Mouse (Mus musculus): ENCODE data around the gene Dlgap3. TPM values are rescaled to one million over a fixed set of nuclear protein-coding genes. Genes with fewer than 3 reads are reported as not detected.
A peak's percentile ranks its signal among the peaks of the same experiment; 100 is the strongest.

Dlgap3 gene
- polyA plus RNA-seq (2016; fragmentation: Nextera tagmentation; extraction: Ambion mirVana) = 5.7 and 5.8 TPM in 2 replicates

DNA sequence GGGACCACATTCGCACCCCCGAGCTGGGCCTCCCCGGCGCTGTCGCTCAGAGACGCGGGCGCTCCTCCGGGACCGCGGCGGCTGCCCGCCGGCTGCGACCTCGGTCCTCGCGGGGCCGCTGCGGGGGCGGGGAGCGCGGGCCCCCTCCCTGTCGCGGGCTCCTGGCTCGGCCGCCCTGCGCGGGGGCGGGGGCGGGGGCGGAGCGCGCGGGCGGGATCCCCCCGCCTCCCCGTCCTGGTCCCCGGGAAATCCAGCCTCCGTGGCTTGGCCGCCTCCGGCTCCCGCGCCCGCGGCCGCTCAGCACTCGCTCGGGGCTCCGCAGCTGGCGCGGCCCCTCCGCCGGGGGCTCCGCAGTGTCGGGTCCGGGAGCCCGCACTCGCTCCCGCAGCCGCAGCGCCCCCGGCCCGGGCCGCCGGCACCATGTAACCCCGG, at the start of gene Dlgap3:
TSS of gene Dlgap3 (plus strand) at position 291 of the 432 bp plus-strand sequence.
- Histone ChIP-seq H3K27me3 (peaks cover 71% of the 10 kb centered on the region), H3K4me1 (peaks cover 46% of the 10 kb centered on the region), H3K9ac (peak within 1 kb of the TSS; percentile 81), H3K4me2 (peak within 1 kb of the TSS; percentile 98), H3K9me3 (no peaks in the 10 kb centered on the region), H3K4me3 (replicated peaks) (peak within 1 kb of the TSS; percentile 75), H3K36me3 (replicated peaks) (no peaks in the 10 kb centered on the region), H3K27ac (peak within 1 kb of the TSS; percentile 59)
- ATAC-seq (ENCODE audit: low FRiP score) = peak; percentile 72
- under 1% methylated on average over 50 of the region's 67 CpGs for WGBS

DNA sequence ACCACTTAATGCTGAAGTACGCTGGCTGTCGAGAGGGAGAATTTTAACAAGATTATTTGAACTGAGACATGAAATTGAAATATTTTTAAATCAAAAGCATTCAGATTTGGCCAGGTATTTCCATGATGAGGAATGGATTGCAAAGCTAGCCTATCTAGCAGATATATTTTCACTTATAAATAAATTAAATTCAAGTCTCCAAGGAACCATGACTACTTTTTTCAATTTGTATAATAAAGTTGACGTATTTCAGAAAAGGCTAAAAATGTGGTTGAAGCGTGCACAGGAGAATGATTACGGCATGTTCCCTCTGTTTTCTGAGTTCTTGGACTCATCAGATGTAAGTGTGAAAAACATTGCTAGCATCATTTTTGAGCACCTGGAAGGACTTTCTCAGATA, 45.6 kb upstream of the Dlgap3 start, which contains the start of gene Tmem35b:
TSS of gene Tmem35b (plus strand) at position 301 of the 400 bp plus-strand sequence.
- 0 out of 2 replicates have a peak, but pooled peaks cover 4% of the 10 kb centered on the region for H3K36me3 ChIP-seq (replicated peaks)
- ATAC-seq (ENCODE audit: low FRiP score) = no peak
- no peaks in the 10 kb centered on the region for H3K27me3 ChIP-seq
- no peak within 1 kb of the TSS for H3K9ac ChIP-seq
- no peaks in the 10 kb centered on the region for H3K9me3 ChIP-seq
- no peak within 1 kb of the TSS for H3K27ac ChIP-seq
- H3K4me3 ChIP-seq (replicated peaks) = no peak within 1 kb of the TSS
- H3K4me2 ChIP-seq = no peak within 1 kb of the TSS
- WGBS = 98% methylated on average over 5 of the region's 5 CpGs
- H3K4me1 ChIP-seq = peaks cover 19% of the 10 kb centered on the region

DNA sequence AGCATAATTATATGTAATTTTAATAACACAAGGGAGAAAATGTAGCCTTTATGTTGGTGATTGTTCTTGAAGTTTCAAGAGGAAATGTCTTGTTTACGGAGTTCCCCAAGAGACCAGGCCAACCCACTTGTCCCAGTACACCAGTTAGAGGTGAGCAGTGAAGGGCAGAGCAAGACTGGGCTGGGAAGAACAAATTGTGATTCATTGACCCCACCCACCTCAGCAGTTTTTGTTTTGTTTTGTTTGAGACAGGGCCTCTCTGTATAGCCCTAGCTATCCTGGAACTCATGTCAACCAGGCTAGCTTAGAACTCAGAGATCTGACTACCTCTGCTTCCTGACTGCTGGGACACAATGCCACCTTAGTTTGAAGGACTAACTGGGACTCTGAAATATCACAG, 44.7 kb upstream of the Dlgap3 start:
- H3K4me2 ChIP-seq = no peak overlapping the region

DNA sequence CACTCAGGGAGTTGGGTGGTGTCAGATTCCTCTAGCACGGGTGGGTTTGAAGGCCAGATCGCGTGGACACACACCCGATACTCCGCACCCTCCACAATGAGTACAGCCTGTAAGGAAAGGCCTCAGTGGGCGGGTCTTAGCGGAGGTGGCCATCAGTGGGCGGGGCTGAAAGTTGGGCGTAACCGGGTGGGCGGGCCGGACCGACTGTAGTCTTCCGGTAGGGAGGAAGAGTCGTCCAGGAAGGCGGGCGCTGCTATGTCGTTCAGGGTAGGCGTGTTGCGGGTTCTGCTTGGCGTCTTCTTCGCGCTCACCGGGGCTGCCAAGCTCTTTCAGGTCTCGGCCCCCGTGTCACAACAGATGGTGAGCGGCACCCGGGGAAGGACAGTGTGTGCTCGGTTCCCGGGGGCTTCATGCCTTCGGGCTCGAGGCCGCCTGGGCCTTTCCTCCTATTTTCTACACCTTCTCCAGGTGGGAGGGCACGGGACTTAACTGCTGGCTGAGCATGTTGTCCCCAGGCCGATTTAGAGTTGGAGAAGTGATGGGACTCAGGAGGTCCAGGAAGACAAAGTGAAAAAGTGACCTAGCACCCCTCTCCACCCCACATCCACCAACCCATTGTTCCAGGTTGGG, 43.1 kb upstream of the Dlgap3 start:
- no peak overlapping the region for H3K27ac ChIP-seq

More for the DNA sequence above, 44.7 kb upstream of the Dlgap3 start:
- H3K4me1 ChIP-seq = peaks cover 19% of the 10 kb centered on the region
- no peaks in the 10 kb centered on the region for H3K27me3 ChIP-seq
- H3K36me3 ChIP-seq (replicated peaks) = peaks cover 10% of the 10 kb centered on the region
- H3K9me3 ChIP-seq = no peaks in the 10 kb centered on the region
- 84% methylated on average over 1 of the region's 1 CpGs for WGBS
- H3K9ac ChIP-seq = no peak overlapping the region
- no peak for ATAC-seq (ENCODE audit: low FRiP score)
- H3K4me3 ChIP-seq (replicated peaks) = no peak overlapping the region
- H3K27ac ChIP-seq = no peak overlapping the region

DNA sequence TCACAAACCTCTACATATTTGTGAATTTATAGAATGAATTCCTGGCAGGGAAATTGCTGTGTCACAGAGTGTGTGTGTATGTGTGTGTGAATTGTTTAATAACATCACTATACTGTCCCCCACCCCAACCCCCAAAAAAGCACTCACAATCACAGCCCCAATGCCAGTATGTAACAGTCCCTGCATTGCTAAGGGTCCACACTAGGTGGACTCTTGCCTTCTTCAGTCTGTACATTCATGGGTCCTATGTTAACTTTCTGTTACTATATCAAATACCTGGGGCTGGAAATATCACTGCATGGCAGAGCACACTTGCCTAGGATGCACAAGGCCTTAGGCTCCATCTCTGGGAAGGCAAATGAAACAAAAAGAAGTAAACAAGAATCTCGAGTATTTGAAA, 34.3 kb upstream of the Dlgap3 start:
- H3K36me3 ChIP-seq (replicated peaks) = no peaks in the 10 kb centered on the region
- H3K27ac ChIP-seq = no peak overlapping the region
- ATAC-seq (ENCODE audit: low FRiP score) = no peak
- no peaks in the 10 kb centered on the region for H3K27me3 ChIP-seq
- no peak overlapping the region for H3K9ac ChIP-seq
- H3K4me3 ChIP-seq (replicated peaks) = no peak overlapping the region
- WGBS = 49% methylated on average over 1 of the region's 1 CpGs
- no peak overlapping the region for H3K4me2 ChIP-seq
- peaks cover 8% of the 10 kb centered on the region; the same call in 1 of the 2 replicates for H3K4me1 ChIP-seq
- no peaks in the 10 kb centered on the region for H3K9me3 ChIP-seq

More for the DNA sequence above, 43.1 kb upstream of the Dlgap3 start:
- Histone ChIP-seq H3K4me2 (peak overlapping the region; percentile 81), H3K36me3 (replicated peaks) (peaks cover 10% of the 10 kb centered on the region), H3K27me3 (no peaks in the 10 kb centered on the region), H3K4me1 (peaks cover 19% of the 10 kb centered on the region), H3K9ac (peak overlapping the region; percentile 72), H3K4me3 (replicated peaks) (peak overlapping the region; percentile 64), H3K9me3 (no peaks in the 10 kb centered on the region)
- WGBS = 2% methylated on average over 35 of the region's 35 CpGs
- peak; percentile 95 for ATAC-seq (ENCODE audit: low FRiP score)

DNA sequence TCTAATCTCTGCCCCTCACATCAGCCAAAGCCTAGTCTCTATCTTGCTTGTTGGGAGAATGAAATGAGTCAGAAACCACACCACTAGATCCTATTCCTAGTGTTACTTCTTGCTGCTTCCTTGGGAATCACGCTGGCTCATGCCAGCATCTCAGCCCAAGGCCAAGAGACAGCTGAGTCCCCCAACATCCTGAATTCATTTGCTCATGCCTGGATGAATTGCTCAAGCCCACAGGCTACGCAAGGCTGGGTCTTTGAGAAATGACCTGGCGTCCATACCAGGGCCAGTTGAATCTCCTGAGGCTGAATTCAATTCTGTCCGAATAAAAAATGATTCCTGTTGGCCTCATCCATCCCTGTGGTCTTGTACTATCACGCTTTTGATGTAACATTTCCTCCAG, 31.4 kb upstream of the Dlgap3 start:
- peaks cover 8% of the 10 kb centered on the region; the same call in 1 of the 2 replicates for H3K4me1 ChIP-seq
- H3K27me3 ChIP-seq = no peaks in the 10 kb centered on the region
- no peaks in the 10 kb centered on the region for H3K9me3 ChIP-seq
- no peaks in the 10 kb centered on the region for H3K36me3 ChIP-seq (replicated peaks)
- H3K9ac ChIP-seq = no peak overlapping the region
- no peak overlapping the region for H3K4me3 ChIP-seq (replicated peaks)
- H3K27ac ChIP-seq = no peak overlapping the region
- H3K4me2 ChIP-seq = no peak overlapping the region
- WGBS = 86% methylated on average over 5 of the region's 5 CpGs
- ATAC-seq (ENCODE audit: low FRiP score) = no peak

DNA sequence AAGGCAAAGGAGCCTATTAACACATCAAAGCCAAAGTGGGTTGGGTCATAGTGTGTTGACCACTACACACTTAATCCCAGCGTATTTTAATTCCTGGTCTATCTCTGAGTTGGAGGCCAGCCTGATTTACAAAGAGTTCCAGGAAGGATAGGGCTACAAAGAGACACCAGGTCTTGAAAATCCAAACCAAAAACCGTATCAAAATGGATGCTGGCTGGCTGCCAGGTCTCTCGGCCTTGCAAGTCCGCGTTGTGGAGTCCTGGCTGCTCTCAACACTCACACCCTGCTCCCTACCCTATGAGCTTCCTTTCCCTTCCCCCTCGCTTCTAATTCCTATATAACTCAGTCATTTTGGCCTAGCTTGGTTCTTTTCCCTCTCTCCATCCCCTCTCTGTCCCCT, 30.5 kb upstream of the Dlgap3 start:
- no peak overlapping the region for H3K27ac ChIP-seq
- H3K4me2 ChIP-seq = no peak overlapping the region
- no peaks in the 10 kb centered on the region for H3K9me3 ChIP-seq
- WGBS = 39% methylated on average over 6 of the region's 6 CpGs
- no peak overlapping the region for H3K4me3 ChIP-seq (replicated peaks)
- peaks cover 8% of the 10 kb centered on the region; the same call in 1 of the 2 replicates for H3K4me1 ChIP-seq
- no peak overlapping the region for H3K9ac ChIP-seq
- H3K27me3 ChIP-seq = no peaks in the 10 kb centered on the region
- no peak for ATAC-seq (ENCODE audit: low FRiP score)
- H3K36me3 ChIP-seq (replicated peaks) = no peaks in the 10 kb centered on the region

DNA sequence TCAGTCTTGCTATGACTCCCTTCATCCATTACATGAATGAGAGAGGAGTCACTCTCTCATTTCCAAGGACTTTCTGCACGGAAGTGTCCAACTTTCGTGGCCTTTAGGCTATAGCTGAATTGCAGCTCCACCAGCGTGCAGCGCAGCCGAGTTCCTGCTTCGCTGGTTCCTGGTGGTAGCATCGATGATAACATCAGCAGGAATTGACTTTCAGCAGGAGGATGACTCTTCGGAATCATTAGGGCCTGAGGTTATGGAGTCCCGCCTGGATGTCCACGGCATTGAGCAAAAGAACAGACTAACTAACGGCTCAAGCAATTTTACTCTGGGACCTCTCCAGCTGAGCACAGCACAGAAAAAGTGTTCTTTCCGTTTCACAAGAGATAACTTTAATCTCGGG, 19.0 kb upstream of the Dlgap3 start:
- no peak for ATAC-seq (ENCODE audit: low FRiP score)
- Histone ChIP-seq H3K4me3 (replicated peaks) (no peak overlapping the region), H3K9ac (no peak overlapping the region), H3K27ac (no peak overlapping the region), H3K27me3 (no peaks in the 10 kb centered on the region), H3K9me3 (no peaks in the 10 kb centered on the region), H3K4me2 (no peak overlapping the region), H3K4me1 (no peaks in the 10 kb centered on the region), H3K36me3 (replicated peaks) (no peaks in the 10 kb centered on the region)
- WGBS = 86% methylated on average over 13 of the region's 13 CpGs

DNA sequence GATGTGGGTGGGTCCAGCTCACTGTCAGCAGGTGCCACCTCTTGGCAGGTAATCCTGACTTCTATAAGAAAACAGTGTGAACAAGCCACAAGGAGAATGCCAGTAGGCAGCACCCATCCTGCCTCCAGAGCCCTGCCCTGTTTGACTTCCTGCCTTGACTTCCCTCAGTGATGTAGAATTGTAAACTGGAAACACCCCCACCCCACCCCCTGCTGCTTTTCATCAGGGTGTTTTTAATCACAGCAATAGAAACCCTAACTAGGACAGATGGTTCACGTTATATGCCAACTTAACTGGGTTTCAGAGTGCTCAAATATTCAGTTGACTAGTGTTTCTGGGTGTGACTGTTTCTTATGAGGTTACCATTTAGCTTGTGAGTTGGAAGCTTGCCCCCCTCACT, 15.7 kb upstream of the Dlgap3 start:
- Histone ChIP-seq H3K4me2 (no peak overlapping the region), H3K27me3 (no peaks in the 10 kb centered on the region), H3K27ac (no peak overlapping the region), H3K9me3 (no peaks in the 10 kb centered on the region), H3K36me3 (replicated peaks) (no peaks in the 10 kb centered on the region), H3K4me3 (replicated peaks) (no peak overlapping the region), H3K4me1 (no peaks in the 10 kb centered on the region), H3K9ac (no peak overlapping the region)
- ATAC-seq (ENCODE audit: low FRiP score) = no peak
- 54% methylated on average over 1 of the region's 1 CpGs for WGBS

DNA sequence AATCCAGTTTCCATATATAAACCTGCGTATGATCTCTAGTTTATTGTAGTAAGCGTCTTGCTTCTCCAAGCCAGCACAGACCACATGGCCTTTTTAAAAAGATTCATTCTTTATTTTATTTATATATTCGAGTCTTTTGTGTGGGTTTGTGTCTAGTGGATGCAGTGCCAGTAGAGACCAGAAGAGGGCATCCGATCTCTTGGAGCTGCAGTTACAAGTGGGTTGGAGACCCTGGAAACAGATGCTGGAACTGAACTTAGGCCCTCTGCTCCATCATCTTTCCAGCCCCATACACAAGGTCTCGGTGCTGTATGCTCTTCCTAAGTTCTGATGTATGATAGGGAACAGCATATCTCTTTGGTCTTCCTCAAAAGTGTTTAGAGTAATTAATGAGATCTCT, 13.2 kb upstream of the Dlgap3 start:
- H3K4me1 ChIP-seq = no peaks in the 10 kb centered on the region
- H3K4me2 ChIP-seq = no peak overlapping the region
- H3K27me3 ChIP-seq = no peaks in the 10 kb centered on the region
- H3K36me3 ChIP-seq (replicated peaks) = no peaks in the 10 kb centered on the region
- no peak for ATAC-seq (ENCODE audit: low FRiP score)
- H3K9me3 ChIP-seq = no peaks in the 10 kb centered on the region
- 60% methylated on average over 5 of the region's 5 CpGs for WGBS
- H3K9ac ChIP-seq = no peak overlapping the region
- H3K27ac ChIP-seq = no peak overlapping the region
- no peak overlapping the region for H3K4me3 ChIP-seq (replicated peaks)

DNA sequence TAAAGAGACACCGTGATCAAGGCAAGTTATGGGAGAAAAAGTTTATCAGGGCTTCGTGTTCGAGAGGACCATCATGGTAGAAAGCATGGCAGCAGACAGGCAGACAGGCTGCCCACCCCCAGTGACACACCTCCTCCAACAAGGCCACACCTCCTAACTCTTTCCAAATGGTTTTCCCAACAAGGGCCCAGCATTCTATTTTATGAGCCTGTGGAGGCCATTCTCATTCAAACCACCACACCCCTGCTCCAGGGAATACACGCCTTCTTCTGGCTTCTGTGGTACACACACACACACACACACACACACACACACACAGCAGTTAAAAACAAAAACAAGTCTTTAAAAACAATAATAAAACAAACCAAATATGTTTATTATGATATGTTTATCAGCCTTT, 11.3 kb upstream of the Dlgap3 start:
- Histone ChIP-seq H3K9me3 (no peaks in the 10 kb centered on the region), H3K27me3 (no peaks in the 10 kb centered on the region), H3K36me3 (replicated peaks) (no peaks in the 10 kb centered on the region), H3K27ac (no peak overlapping the region), H3K4me2 (no peak overlapping the region), H3K4me1 (no peaks in the 10 kb centered on the region), H3K4me3 (replicated peaks) (no peak overlapping the region), H3K9ac (no peak overlapping the region)
- 87% methylated on average over 4 of the region's 4 CpGs for WGBS
- no peak for ATAC-seq (ENCODE audit: low FRiP score)

DNA sequence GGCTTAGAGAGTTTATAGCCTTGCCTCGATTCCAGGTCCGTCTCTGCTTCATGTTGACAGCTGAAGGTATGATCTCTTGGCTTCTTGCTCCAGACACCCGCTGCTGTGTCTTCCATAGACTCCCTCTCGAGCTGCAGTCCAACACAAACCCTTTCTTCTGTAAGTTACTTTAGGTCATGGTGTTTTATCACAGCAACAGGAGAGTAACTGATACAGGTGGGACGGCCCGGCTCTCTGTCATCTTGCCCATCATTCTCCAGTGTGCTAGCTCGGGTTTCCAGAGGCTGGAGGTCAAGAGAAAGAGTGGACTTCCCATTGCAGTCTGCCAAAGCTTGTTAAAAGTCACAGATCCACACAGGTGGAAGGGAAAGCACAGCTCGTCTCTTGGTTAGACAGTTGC, 5.1 kb upstream of the Dlgap3 start:
- H3K4me3 ChIP-seq (replicated peaks) = no peak overlapping the region
- no peak overlapping the region for H3K27ac ChIP-seq
- 68% methylated on average over 8 of the region's 8 CpGs for WGBS
- H3K27me3 ChIP-seq = peaks cover 29% of the 10 kb centered on the region
- no peak overlapping the region for H3K4me2 ChIP-seq
- H3K4me1 ChIP-seq = peaks cover 8% of the 10 kb centered on the region
- ATAC-seq (ENCODE audit: low FRiP score) = no peak
- no peaks in the 10 kb centered on the region for H3K36me3 ChIP-seq (replicated peaks)
- H3K9me3 ChIP-seq = no peaks in the 10 kb centered on the region
- H3K9ac ChIP-seq = no peak overlapping the region

DNA sequence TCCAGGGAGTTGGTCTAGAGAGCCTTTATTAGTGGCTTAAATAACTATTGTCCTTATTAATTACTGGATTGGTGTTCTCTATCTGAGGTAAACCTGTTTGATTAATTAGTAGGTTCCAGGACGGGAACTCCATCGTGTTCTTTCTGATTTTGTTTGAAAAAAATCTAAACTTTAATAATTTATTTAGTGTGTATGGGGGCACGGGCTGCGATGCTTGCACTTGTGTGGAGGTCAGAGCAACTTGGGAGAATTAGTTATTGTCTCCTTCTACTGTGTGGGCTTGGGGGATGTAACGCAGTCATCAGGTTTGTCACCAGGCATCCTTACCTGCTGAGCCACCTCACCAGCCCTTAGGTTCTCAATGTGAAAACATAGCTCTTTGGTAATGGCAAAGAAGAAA, 1.9 kb upstream of the Dlgap3 start:
- Histone ChIP-seq H3K9ac (no peak overlapping the region), H3K4me3 (replicated peaks) (no peak overlapping the region), H3K9me3 (no peaks in the 10 kb centered on the region), H3K27me3 (peaks cover 53% of the 10 kb centered on the region), H3K4me1 (peaks cover 32% of the 10 kb centered on the region), H3K36me3 (replicated peaks) (no peaks in the 10 kb centered on the region), H3K4me2 (no peak overlapping the region), H3K27ac (no peak overlapping the region)
- ATAC-seq (ENCODE audit: low FRiP score) = no peak
- WGBS = 72% methylated on average over 5 of the region's 5 CpGs
